Mouse (Mus musculus) myocyte (in vitro differentiated cells): ENCODE measurements around the gene Col13a1.

Experiments used
- CEBPB ChIP-seq: IDR thresholded peaks from 2 replicates; pipeline ENCODE4 v1.6.1; 2011; ENCODE audit warnings: mild to moderate bottlenecking, moderate library complexity; ENCODE audit not compliant: poor library complexity, insufficient read depth, severe bottlenecking
- E2F4 ChIP-seq: IDR thresholded peaks from one replicate; pipeline ENCODE4 v1.6.1; 2011; ENCODE audit warnings: mild to moderate bottlenecking, control low read depth, moderate library complexity; ENCODE audit not compliant: insufficient read depth
- MAX ChIP-seq: IDR thresholded peaks from one replicate; pipeline ENCODE4 v1.6.1; 2011; ENCODE audit warnings: low read depth, mild to moderate bottlenecking, control low read depth
- MYOD1 ChIP-seq, 3 experiments: IDR thresholded peaks; one replicate each; pipeline ENCODE4 v1.6.1; 2011; ENCODE audit warnings: control low read depth in 2 of 3, low read depth in 2 of 3, mild to moderate bottlenecking in 2 of 3, moderate library complexity in 1 of 3; ENCODE audit not compliant: insufficient read length in 2 of 3, control insufficient read depth in 1 of 3
- MYOG ChIP-seq, 3 experiments: IDR thresholded peaks; one replicate each; pipeline ENCODE4 v1.6.1; 2011; ENCODE audit warnings: control low read depth in 2 of 3, low read depth in 2 of 3, mild to moderate bottlenecking in 2 of 3; ENCODE audit not compliant: insufficient read length in 2 of 3, control insufficient read depth in 1 of 3, insufficient read depth in 1 of 3
- POLR2A ChIP-seq: IDR thresholded peaks from one replicate; pipeline ENCODE4 v1.6.1; 2011; ENCODE audit warnings: low read depth, mild to moderate bottlenecking, control low read depth, moderate library complexity; ENCODE audit not compliant: insufficient read length
- POLR2AphosphoS2 ChIP-seq: IDR thresholded peaks from one replicate; pipeline ENCODE4 v1.6.1; 2011; ENCODE audit warnings: low read depth, control low read depth; ENCODE audit not compliant: insufficient read length
- REST ChIP-seq: IDR thresholded peaks from one replicate; pipeline ENCODE4 v1.6.1; 2011; ENCODE audit warnings: mild to moderate bottlenecking, control low read depth, moderate library complexity; ENCODE audit not compliant: insufficient read depth, insufficient read length
- TCF12 ChIP-seq: IDR thresholded peaks from one replicate; pipeline ENCODE4 v1.6.1; 2011; ENCODE audit warnings: mild to moderate bottlenecking, control low read depth; ENCODE audit not compliant: poor library complexity, insufficient read depth, severe bottlenecking
- USF1 ChIP-seq: IDR thresholded peaks from one replicate; pipeline ENCODE4 v1.6.1; 2011; ENCODE audit warnings: low read depth, mild to moderate bottlenecking, control low read depth, moderate library complexity

GRCm38 (mm10) chr10:61991481-61992424 lies 12.8 kb upstream of the Col13a1 start:
- no peak for TF ChIP-seq POLR2A
- no peak for TF ChIP-seq TCF12
- TF ChIP-seq USF1: no peak
- TF ChIP-seq MYOG (IDR thresholded peaks at IDR 0.05; ENCODE audit: control insufficient read depth in 1 of 3, insufficient read depth in 1 of 3, insufficient read length in 2 of 3, low read depth in 2 of 3): no peak
- no peak for TF ChIP-seq POLR2AphosphoS2
- no peak for TF ChIP-seq CEBPB
- no peak for TF ChIP-seq MAX
- no peak for TF ChIP-seq E2F4
- no peak for TF ChIP-seq REST
- TF ChIP-seq MYOD1 (IDR thresholded peaks at IDR 0.05; ENCODE audit: control insufficient read depth in 1 of 3, insufficient read length in 2 of 3, low read depth in 2 of 3): no peak
